Comparison of ENCODE assay signal across 8 mouse cellular contexts in the genomic region with DNA sequence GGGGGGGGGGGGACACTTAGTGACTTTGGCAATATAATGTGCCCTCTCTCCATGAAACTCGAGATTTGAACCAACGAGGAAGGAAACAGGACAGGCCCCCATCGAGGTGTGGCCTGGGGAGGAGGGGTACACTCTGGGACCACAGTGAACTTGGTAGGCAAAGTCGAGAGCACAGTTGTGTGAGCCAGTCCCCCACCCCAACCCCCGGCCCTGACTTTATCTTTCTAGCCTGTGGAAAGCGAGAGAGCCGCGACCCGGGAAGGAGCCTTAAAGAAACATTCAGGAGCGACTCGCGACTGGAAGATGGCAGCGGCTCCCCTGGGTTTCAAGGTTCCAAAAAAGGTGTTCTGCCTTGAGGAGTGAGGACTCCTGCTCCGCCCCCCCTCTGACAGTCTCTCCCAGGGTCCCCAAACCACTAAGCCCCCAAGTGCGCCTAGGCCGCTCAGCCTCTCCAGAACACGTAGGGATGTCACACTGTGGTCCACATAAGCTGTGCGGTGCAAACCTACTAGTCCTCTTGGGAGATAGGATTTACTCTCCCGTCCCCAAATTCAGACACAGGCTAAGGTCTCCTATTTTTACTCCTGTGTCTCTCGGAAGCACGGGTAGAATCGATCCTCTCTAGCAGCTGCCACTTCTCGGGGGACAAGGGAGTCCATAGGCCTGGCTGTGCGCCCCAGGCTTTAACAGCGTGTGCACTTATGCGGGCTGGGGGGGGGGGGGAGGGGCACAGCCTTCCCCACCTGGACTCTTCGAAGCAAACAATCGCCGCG. TPM values are rescaled to one million over a fixed set of nuclear protein-coding genes. Genes with fewer than 3 reads are reported as not detected.
DNase-seq lines count a peak whose midpoint lies in the region; ATAC-seq and TF ChIP-seq lines count a peak whose summit lies in the region.

No protein-coding gene starts in this region.

- H3K4me2 ChIP-seq in heart, embryonic 13.5 days: peak overlapping the region; percentile 70

- no peaks in the 10 kb centered on the region for H3K36me3 ChIP-seq in heart, embryonic 13.5 days
- H3K36me3 ChIP-seq in ES-Bruce4 (ENCODE audit: control insufficient read depth, insufficient read depth, low read length, poor library complexity, severe bottlenecking): no peaks in the 10 kb centered on the region
- H3K36me3 ChIP-seq in hindbrain, embryonic 10.5 days: no peaks in the 10 kb centered on the region
- H3K36me3 ChIP-seq in midbrain, embryonic 10.5 days: no peaks in the 10 kb centered on the region

- H3K9me3 ChIP-seq in heart, embryonic 13.5 days: no peaks in the 10 kb centered on the region
- no peaks in the 10 kb centered on the region for H3K9me3 ChIP-seq in ES-Bruce4 (replicated peaks; ENCODE audit: control insufficient read depth, insufficient read depth, low read length, poor library complexity, severe bottlenecking)
- H3K9me3 ChIP-seq in hindbrain, embryonic 10.5 days: no peaks in the 10 kb centered on the region
- no peaks in the 10 kb centered on the region for H3K9me3 ChIP-seq in midbrain, embryonic 10.5 days (replicated peaks)

- H3K9ac ChIP-seq in heart, embryonic 13.5 days: peak overlapping the region; percentile 80
- peak overlapping the region; percentile 64 for H3K9ac ChIP-seq in ES-Bruce4 (ENCODE audit: low read depth, poor library complexity, severe bottlenecking)

- H3K27me3 ChIP-seq in heart, embryonic 13.5 days (replicated peaks): peaks cover 99% of the 10 kb centered on the region
- H3K27me3 ChIP-seq in ES-Bruce4 (ENCODE audit: control insufficient read depth, insufficient read depth, low read length, poor library complexity, severe bottlenecking): peaks cover 6% of the 10 kb centered on the region
- H3K27me3 ChIP-seq in hindbrain, embryonic 10.5 days (ENCODE audit: insufficient read depth, poor library complexity, severe bottlenecking): peaks cover 100% of the 10 kb centered on the region
- H3K27me3 ChIP-seq in midbrain, embryonic 10.5 days (ENCODE audit: low read depth, poor library complexity, severe bottlenecking): peaks cover 100% of the 10 kb centered on the region

- peak overlapping the region; percentile 28; the same call in 1 of the 2 replicates for H3K27ac ChIP-seq in heart, embryonic 13.5 days (replicated peaks)
- H3K27ac ChIP-seq in ES-Bruce4 (ENCODE audit: insufficient read depth, low read length): no peak overlapping the region
- peak overlapping the region; percentile 74; the same call in 1 of the 2 replicates for H3K27ac ChIP-seq in hindbrain, embryonic 10.5 days
- peak overlapping the region; percentile 42 for H3K27ac ChIP-seq in midbrain, embryonic 10.5 days (replicated peaks)

- no peak for DNase-seq in heart, postnatal 14 days
- no peak for DNase-seq in hindbrain, embryonic 10.5 days (ENCODE audit: low spot score)
- DNase-seq in midbrain, embryonic 10.5 days (ENCODE audit: low spot score): peak; percentile 16
- DNase-seq in adrenal gland, postnatal 36 days: no peak
- DNase-seq in frontal cortex, postnatal 10 days (ENCODE audit: low spot score in 2 of 2): no peak
- DNase-seq in adrenal gland, postnatal 10 days: no peak

- no peak for TF ChIP-seq CTCF in ES-Bruce4 (IDR thresholded peaks at IDR 0.05; ENCODE audit: low read depth, low read length)

- peak overlapping the region; percentile 44 for H3K4me3 ChIP-seq in heart, embryonic 13.5 days
- H3K4me3 ChIP-seq in ES-Bruce4 (ENCODE audit: low read depth, low read length): peak overlapping the region; percentile 19; the same call in 1 of the 2 replicates
- peak overlapping the region; percentile 40 for H3K4me3 ChIP-seq in hindbrain, embryonic 10.5 days
- peak overlapping the region; percentile 40 for H3K4me3 ChIP-seq in midbrain, embryonic 10.5 days

- no peak for ATAC-seq in heart, embryonic 13.5 days (ENCODE audit: extremely low read depth, insufficient number of reproducible peaks, low FRiP score, low TSS enrichment)

- WGBS in heart, embryonic 13.5 days: 11% methylated on average over 26 of the region's 30 CpGs
- 7% methylated on average over 30 of the region's 30 CpGs for WGBS in hindbrain, embryonic 10.5 days
- 5% methylated on average over 30 of the region's 30 CpGs for WGBS in midbrain, embryonic 10.5 days

- peaks cover 55% of the 10 kb centered on the region for H3K4me1 ChIP-seq in heart, embryonic 13.5 days
- peaks cover 2% of the 10 kb centered on the region for H3K4me1 ChIP-seq in ES-Bruce4 (ENCODE audit: control insufficient read depth, insufficient read depth, low read length)
- peaks cover 82% of the 10 kb centered on the region for H3K4me1 ChIP-seq in hindbrain, embryonic 10.5 days (replicated peaks)
- peaks cover 94% of the 10 kb centered on the region for H3K4me1 ChIP-seq in midbrain, embryonic 10.5 days

- TF ChIP-seq POLR2A in ES-Bruce4 (IDR thresholded peaks at IDR 0.05; ENCODE audit: insufficient read depth, low read length): no peak

- TF ChIP-seq EP300 in ES-Bruce4 (IDR thresholded peaks at IDR 0.05; ENCODE audit: insufficient read depth, low read depth, low read length): no peak

- intact Hi-C loops in heart, postnatal 14 days (cut with DNase I): no loop called here

RNA-seq across cellular contexts. Expression of a gene that starts 4.9 kb away (rescaled TPM):
- 14.2 and 14.5 TPM in 2 replicates for polyA plus RNA-seq in heart, embryonic 13.5 days (2015; fragmentation: Nextera tagmentation; extraction: Ambion mirVana)
- total RNA-seq in heart, postnatal 14 days (2021): 10 to 100 TPM; 24.4 to 25.8 TPM
- 14.9 and 15.8 TPM in 2 replicates for polyA plus RNA-seq in ES-Bruce4 (2011; ENCODE audit: insufficient read depth, insufficient read length, low read depth, missing spikeins)
- polyA plus RNA-seq in hindbrain, embryonic 10.5 days (2016; fragmentation: Nextera tagmentation; extraction: Ambion mirVana): 20.0 and 20.7 TPM in 2 replicates
- polyA plus RNA-seq in midbrain, embryonic 10.5 days (2016; fragmentation: Nextera tagmentation; extraction: Ambion mirVana): 17.9 and 22.4 TPM in 2 replicates
- total RNA-seq in adrenal gland, postnatal 36 days (2021): 10 to 100 TPM; 14.5 to 16.0 TPM
- total RNA-seq in adrenal gland, postnatal 10 days (2021): 10 to 100 TPM; 21.1 to 23.3 TPM
